Mouse (Mus musculus): Measurements from ENCODE around the gene Gnaz.

DNA sequence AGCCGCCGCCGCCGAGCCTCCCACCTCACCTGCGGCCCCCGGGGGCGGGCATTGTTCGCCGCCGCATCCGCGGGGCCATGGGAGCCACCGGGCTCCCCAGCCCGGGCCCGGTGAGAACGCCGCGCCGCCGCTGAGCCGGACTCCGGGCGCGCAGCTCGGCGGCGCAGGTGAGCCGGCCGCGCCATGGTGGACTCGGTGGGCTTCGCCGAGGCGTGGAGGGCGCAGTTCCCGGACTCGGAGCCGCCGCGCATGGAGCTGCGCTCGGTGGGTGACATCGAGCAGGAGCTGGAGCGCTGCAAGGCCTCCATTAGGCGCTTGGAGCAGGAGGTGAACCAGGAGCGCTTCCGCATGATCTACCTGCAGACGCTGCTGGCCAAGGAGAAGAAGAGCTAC is 93.9 kb downstream of the Gnaz start:
- TF ChIP-seq CTCF (IDR thresholded peaks at IDR 0.05; ENCODE audit: low read depth) (no peak), EP300 (IDR thresholded peaks at IDR 0.05; ENCODE audit: low read depth) (no peak)

Data from liver, postnatal 0 days (tissue).